Mouse (Mus musculus) retina, embryonic 14.5 days (tissue): ENCODE results near the gene Ppp1r18.
"Not testable (repeated sequence)": the region's sequence is repeated elsewhere in the genome, so short reads cannot be mapped to it uniquely, and the experiment has no call there.

Source experiments
- DNase-seq: peaks from one replicate; pipeline ENCODE4 v3.0.0-alpha.2; 2015; ENCODE audit warnings: low spot score

Ppp1r18 gene

DNA sequence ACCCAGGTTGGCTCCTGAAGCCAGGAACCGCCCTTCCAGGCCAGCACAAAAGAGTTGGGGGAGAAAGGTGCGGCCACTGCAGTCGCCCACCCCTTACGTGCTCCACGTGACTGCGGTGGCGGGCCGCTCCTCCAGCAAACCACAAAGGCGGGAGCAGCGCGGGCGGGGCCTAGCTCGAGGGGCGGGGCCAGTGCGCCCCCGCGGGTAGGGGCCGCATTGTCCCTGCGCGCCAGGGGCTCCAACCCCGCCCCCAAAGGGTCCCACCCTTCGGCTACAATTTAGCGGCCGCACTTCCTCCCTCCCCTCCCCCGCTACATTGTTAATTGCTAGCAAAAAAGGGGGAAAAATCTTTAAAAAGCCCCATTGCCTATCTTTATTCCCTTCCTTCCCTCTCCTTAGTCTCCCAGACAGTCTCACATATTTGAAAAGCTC lies 28.4 kb upstream of the Ppp1r18 start:
- peak; percentile 94 for DNase-seq

DNA sequence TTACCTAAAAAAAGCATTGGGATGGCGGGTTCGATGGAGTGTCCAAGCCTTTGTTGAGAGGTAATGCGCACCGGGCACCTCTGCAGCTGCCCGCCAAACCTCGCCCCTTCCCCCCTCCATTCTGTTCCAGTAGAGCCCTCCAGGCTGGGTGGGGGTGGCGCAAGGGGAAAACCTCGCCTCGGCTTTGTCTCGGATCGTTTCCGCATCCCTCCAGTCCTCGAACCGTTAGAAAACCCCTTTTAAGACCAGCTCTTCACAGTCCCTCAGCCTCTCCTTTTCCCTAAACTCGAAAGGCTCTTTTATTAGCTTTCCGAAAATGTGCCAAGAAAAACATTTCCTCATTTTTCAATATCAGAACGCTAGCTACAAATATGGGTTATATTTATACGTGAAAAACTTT lies 27.9 kb upstream of the Ppp1r18 start:
- DNase-seq, result peak; percentile 74

DNA sequence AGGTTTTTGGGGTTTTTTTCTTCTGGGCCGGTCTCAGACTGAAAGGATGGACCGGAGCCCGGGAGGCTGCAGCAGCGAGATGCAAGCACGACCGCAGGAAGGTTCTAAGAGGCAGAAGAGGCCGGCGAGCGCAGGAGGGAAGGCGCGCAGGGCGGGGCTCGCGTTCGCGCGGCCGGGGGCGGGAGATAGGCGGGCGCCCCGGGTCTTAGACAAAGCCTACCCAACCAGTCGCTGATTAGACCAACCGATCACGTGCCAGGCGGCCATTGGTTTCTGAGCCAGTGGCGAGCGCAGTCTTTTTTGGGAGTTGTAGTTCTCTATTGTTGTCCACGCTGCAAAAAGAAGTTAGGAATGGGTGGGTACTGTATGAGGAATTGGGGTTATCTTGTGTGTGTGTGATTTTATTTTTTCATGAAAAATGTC lies 27.3 kb upstream of the Ppp1r18 start, which contains the start of gene Tubb5:
Tubb5 (minus strand) TSS at position 185 of the 423 bp plus-strand sequence.
- DNase-seq, result peak; percentile 98

DNA sequence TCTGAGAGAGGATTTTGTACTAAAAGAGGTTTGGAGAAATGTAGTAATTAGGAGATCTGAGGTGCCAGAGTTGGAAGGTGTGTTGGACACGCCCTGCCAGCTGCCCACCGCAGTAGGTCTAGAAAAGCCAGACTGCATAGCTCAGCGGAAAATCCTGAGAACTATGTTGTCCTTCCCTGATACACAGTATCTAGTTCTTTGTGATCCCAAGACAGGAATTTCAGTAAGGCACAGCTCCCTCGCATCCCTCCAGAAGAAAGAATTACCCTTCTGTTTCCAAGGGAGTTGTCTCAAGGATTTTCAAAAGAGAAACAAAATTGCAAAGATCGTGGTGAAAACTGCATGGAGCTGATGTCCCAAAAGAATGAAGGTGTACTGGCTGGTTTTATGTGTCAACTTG lies 26.8 kb upstream of the Ppp1r18 start:
- DNase-seq, result no peak

DNA sequence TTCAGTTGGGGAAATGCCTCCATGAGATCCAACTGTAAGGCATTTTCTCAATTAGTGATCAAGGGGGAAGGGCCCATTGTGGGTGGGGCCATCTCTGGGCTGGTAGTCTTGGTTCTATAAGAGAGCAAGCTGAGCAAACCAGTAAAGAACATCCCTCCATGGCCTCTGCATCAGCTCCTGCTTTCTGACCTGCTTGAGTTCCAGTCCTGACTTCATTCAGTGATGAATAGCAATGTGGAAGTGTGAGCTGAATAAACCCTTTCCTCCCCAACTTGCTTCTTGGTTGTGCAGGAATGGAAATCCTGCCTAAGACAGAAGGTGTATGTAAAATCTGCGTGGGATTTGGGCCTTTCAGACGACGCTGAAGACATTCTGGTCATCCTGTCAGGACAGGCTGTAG lies 26.4 kb upstream of the Ppp1r18 start:
- not testable (repeated sequence) for DNase-seq

DNA sequence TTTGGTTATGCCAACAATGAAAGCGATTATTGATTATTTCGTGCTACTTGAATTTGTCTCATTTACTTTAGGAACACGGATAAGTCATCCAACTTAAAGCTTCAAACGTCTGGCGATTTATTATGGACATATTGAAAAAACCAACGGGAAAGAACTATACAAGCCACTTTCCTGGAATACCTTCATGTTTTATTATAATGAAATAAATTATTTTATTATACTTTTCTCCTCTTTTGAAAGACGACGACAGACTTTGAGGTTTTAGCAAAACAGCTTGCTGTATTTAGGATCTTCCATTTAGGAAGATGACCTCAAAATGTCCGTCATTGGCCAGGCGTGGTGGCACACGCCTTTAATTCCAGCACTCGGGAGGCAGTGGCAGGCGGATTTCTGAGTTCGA lies 24.8 kb upstream of the Ppp1r18 start:
- DNase-seq, result no peak

DNA sequence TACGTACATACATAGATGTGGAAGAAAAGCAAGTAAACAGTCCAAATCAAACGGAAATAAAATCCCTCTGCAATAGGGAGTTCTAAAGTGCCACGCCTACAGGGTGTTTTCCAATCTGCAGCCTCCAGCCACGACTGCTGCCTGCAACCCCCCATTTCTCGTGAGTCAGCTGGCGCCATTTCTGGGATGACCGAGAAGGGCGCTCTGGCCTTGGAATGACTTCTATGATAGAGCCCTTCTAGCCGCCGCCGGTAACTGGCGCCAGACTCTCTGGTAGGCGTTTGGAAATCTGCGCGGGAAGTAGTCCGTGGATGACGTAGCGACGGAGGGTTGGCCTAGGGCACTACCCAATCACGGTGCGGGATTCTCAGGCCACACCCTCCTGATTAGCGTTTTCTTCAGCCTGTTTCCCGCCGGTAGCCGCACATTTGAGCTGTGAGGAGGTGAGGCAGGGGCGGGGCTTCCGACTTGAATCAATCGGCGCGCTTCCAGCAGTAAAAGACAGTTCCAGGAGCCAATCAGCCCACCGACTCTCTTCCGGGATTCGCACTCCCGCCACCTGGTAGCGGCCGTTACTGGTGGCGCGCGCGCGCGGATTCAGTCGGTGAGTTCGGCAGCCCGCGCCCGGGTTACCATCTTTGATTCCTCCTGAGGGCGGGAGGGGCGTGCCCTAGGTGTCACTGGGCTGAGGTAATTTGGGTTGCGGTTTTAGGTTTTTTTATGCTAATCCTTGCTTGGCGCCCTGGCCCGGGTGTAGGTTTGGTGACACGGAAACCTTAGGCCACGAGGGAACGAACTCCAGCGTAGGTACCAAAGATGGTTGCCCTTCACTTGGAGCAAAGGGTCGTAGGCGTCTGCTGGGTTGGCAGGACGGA lies 24.1 kb upstream of the Ppp1r18 start, which contains the start of gene Mdc1:
Mdc1 (plus strand) TSS at position 440 of the 875 bp plus-strand sequence.
- peak; percentile 100 for DNase-seq

DNA sequence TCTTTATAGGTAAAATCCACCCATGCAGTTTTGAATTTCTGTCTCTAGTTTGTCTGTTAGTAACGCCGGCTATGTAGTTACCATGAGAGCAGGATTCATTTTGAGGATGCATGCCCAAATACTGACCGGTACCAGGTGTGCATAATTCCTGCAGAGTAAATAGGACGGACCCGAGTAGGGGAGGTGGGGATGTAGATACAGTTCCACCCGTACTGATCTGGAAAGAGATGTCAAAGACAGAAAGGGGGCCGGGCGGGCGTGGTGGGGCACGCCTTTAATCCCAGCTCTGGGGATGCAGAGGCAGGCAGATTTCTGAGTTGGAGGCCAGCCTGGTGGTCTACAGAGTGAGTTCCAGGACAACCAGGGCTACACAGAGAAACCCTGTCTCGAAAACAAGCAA lies 23.4 kb upstream of the Ppp1r18 start:
- no peak for DNase-seq

DNA sequence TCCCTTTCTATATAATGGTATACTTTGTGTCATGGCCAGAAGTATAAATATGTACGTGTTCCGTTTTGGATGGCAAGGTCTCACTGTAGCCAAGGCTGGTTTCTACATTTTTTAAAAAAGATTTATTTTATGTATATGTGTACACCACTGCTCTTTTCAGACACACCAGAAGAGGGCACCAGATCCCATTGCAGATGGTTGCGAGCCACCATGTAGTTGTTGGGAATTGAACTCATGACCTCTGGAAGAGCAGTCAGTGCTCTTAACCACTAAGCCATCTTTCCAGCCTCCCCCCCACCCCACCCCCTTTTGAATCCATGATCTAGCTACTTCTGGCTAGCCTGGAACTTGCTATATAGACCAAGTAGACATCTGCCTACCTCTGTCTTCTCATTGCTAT lies 21.9 kb upstream of the Ppp1r18 start:
- no peak for DNase-seq

DNA sequence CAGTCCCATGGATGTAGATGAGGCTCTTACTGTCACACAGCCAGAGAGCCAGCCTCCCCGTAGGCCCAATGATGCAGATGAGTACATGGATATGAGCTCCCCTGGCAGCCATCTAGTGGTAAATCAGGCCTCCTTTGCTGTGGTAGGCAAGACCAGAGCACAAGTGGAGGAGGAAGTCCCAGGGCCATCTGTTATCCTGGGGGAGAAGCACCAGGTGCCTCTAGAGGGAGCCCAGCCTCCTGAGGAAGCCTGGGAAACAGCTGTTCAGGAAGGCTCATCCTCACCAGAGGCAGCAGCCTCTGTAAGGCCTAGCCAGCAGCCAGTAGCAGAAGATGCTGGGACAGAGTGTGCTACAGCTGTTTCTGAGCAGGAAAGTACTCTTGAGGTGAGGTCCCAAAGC lies 17.3 kb upstream of the Ppp1r18 start:
- DNase-seq, result no peak

DNA sequence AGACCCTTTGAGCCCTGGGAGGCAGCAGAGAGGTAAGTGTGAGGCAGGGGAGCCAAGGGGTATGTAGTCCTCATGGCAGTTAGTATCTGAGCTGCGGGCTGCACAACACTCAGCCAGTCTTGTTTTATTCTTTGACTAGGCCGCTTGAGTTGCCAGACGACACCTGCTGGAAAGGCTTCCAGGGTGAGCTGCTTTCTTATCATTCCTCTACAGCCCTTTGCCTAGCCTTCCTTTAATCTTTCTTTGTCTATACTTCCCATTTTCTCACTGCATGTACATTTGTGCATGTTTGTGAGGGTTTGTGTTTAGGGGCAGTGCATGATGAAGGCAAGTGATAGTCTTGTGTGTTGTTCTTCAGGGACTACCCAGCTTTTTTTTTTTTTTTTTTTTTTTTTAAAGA lies 14.4 kb upstream of the Ppp1r18 start:
- no peak for DNase-seq

DNA sequence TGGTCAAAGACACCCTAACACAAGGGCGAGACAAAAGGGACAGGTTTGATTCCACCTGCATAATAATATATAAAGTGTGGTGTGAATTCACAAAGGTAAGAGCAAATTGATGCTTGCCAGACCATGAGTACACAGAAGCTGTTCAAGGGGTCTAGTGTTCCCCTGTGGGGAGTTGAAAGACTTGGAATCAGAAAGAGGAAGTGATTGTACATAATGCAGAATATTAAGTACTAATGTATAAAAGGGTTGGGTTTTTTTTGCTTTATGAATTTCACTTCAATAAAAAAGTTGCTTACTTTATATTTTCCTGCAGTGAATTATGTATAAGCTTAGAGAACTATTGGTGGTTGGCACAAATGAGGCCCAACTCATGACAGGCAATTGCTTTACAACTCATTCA lies 6.0 kb upstream of the Ppp1r18 start:
- DNase-seq, result no peak

DNA sequence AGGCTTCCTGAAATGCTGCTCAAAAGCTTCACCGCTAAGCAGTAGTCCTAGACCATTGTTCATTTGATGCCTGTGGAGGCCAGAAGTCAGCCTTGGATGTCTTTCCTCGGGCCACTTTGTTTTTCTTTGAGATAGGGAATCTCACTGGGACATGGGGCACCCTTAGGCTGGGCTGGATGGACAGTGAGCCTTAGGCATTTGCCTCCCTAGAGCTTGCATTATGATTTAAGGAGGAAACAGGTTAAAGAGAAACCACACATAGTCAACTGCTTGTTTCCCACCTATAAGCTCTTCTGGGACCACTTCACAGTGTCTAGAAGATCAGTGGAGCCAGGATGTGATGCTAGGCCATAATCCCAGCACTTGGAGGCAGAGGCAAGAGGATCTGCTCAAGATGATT lies 5.6 kb upstream of the Ppp1r18 start:
- no peak for DNase-seq

DNA sequence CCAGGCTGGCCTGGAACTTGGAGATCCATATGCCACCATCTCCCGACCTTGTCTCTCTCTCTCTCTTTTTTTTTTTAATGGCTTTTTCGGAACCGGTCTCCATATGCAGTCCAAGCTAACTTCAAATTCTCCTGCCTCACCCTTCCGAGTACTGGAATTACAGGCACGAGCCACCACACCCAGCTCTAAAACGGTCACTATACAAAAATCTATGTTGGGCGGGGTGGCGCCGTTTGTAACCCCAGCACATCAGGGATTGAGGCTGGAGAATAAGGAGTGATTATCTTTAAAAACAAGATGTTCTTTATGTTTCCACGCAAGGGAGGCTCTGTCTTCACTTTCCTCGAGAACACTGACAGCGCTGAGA lies 4.6 kb upstream of the Ppp1r18 start:
- DNase-seq, result no peak

DNA sequence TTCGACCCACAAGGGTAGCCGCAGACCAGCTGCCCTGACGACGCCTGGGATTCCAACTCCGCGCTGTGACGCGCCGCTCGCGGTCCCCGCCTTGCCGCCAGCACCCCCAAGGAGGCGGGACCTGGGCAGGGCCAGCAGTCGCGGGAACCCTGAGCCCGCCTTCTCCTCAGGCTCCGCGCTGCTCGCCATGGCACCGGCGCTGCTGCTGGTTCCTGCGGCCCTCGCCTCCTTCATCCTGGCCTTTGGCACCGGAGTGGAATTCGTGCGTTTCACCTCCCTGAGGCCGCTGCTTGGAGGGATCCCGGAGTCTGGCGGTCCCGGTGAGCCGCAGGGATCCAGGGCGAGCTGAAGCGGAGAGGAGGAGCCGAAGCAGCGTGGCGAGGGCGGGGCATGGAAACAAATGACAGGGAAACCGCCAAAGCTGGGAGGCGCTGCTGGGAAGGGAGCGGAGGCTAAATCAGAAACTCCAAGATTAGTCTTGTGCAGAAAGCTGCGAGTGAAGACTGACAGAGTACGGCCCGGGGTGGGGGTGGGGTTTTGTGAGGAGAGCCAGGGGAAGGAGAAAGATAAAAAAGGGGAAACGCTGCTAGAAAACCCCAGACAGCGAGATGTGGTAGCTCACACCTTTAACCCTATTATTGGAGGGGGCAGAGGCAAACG lies 4.1 kb upstream of the Ppp1r18 start, which contains the start of gene Nrm:
Nrm (plus strand) TSS at position 121 of the 660 bp plus-strand sequence.
- DNase-seq, result peak; percentile 89

DNA sequence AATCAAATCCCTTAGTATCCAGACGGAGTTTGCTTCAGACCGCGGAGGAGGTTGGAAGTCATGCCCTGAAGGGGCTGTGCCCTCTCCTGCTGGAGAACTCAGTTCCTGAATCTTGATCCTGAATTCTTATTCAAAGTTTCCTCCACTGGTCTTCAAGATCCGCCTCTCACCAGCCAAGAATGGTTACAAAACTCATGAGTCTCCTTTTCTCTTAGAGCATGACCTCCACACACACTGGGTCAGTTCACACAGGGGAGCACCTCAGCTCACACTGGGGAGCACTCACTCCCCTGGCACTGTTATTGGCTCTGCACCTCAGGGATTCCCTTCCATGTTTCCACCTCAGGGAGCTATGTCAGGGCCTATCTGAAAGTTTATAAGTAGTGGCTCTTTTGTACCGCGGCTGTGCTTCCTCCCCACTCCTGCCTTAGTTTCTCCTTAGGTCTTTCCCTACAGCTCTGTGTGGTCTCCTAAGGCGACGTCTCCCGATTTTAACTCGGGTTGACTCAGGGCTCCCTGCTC lies 500 bp upstream of the Ppp1r18 start:
- no peak for DNase-seq

DNA sequence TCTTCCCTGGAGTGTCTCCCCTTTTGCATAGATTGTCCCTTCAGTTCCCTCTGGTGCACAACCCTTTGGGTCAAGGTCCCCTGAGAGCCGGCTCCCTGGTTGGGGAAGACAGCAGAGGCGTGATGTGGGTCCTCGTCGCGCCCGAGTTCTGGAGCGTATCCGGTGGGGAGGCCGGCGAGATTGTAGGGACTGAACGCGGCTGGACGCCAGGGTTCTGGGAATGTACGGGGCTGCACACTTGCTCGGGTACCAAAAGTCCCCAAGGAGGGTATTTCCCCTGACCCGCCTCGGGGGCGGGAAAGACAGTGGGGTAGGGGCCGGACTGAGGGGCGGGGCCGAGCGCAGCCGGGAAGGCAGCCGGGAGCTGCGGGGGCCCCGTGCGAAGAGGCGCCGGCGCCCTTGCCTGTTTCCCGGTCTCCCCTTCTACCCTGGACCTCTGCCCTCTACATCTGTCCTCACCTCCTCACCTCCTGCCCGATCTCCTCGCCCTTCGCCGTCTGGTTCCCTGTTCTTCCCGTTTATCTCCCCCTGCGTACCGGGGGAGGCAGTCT lies 963 bp downstream of the Ppp1r18 start:
- peak; percentile 66 for DNase-seq

DNA sequence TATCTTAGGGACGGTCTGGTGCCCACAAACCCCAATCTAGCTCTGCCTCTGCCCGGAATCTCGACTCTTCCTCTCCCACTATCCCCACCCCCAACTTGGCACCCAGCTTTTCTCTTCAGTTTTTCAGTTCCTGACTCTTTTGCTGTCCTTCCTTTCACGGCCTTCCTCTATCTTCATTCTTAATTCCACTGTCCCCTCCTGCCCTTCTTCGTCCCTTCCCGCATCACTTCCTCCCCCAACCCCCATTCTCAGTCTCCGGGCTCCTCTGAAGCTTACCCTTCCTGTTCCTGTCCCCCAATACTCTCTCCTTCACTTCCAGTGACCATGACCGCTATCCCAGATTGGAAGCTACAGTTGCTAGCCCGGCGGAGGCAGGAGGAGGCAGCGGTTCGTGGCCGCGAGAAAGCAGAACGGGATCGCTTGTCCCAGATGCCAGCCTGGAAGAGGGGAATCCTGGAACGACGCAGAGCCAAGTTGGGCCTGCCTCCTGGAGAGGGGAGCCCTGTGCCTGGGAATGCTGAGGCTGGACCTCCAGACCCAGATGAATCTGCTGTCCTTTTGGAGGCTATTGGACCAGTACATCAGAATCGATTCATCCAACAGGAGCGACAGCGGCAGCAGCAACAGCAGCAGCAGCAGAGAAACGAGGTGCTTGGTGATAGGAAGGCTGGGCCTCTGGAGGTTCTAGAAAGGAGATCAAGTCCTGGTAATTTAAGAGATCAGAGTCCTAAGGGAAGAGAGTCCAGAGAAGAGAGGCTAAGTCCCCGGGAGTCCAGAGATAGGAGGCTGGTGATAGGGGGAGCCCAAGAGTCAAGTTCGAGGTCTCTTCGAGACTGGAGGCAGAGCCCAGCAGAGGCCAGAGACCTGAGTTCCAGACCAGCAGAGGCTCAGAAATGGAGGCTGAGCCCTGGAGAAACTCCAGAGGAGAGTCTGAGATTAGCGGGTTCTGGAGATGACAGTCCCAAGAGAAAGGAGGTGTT lies 1.8 kb downstream of the Ppp1r18 start:
- DNase-seq, result peak; percentile 42

DNA sequence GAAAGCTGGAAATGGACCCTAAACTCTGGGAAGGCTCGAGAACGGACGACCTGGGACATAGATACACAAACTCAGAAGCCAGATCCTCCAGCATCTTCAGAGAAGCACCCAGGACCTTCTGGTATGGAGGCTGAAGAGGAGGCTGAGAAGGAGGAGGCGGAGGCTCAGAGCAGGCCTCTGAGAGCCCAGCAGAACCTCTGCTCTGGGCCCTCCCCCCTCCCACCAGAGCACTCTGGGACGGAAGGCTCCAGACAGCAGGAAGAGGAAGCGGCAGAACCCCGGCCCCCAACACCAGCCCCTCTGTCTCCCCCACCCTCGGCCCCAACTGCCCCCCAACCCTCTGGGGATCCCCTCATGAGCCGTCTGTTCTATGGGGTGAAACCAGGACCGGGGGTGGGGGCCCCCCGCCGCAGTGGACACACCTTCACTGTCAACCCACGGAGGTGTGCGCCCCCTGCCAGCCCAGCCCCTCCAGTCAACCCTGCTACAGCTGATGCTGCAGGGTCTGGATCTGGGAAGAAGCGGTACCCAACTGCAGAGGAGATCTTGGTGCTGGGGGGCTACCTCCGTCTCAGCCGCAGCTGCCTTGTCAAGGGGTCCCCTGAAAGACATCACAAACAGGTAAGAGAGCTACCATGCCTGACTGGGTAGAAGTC lies 2.9 kb downstream of the Ppp1r18 start:
- DNase-seq, result no peak

DNA sequence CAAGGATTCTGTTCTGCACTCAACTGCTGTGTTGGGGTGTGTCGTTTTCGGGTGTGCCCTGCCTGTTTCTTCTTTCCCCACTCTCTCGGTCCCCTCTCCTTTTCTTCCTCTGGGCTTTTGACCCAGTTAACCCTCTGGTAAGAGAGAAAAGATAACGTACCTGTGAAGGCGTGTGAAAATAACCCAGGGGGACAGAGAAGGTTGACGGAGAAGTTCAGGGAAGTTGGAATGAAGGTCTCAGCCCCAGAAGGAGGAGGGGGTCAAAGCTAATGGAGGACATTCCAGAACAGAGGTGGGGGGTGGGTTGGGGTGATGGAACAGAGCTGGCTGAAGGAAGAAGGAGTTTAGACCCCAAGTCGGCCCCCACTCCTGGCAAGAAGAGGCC lies 3.6 kb downstream of the Ppp1r18 start:
- no peak for DNase-seq
